Comparison of ENCODE assay signal across 12 mouse cellular contexts in the genomic region with DNA sequence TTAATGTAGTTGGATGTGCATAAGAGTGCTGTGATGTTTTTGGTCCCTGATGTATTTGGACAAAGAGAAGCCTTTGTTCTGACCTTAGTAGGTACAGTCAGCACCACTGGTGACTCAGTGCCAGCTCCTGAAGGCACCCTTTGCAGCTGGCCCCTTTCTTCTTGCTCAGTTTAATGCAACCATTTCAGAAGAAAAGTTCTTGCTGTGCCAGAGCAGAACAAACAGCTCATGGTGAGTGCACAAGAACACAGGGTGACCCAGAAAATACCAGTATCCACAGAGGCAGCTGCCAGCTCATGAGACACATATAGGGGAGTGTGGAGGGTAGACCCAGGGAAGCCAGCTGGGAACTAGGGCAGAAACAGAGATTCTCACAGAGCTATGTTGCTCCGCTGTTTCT. TPM values are rescaled to one million over a fixed set of nuclear protein-coding genes. Genes with fewer than 3 reads are reported as not detected.
DNase-seq lines count a peak whose midpoint lies in the region.
"Had no signal": no experiment of that assay in that cellular context is flagged by ENCODE, and none has a peak within 500 bp of the region (broad histone marks: within the 10 kb centered on the region; RNA-seq: fewer than 3 reads in every experiment).

No protein-coding gene starts in this region.

- intact Hi-C loops in left cerebral cortex, postnatal 10 days (cut with DNase I) = no loop called here

- DNase-seq in 3T3-L1 (ENCODE audit: low read depth, low spot score) = peak; percentile 5
- peak; percentile 2 for DNase-seq in cerebellum, adult 11 months
- DNase-seq in frontal cortex, adult 2 months (ENCODE audit: extremely low spot score in 1 of 2, low spot score in 1 of 2) = peak; percentile 50 to 52
- DNase-seq in left cerebral cortex, postnatal 10 days (ENCODE audit: extremely low spot score in 1 of 2, low spot score in 2 of 2) = peak; percentile 23 to 63
- no peak for DNase-seq in thymus, postnatal 36 days
- no peak for DNase-seq in urinary bladder, adult 18-20 months (ENCODE audit: low spot score in 2 of 2)
- no peak for DNase-seq in kidney, postnatal 36 days
- DNase-seq in lung, postnatal 4 days = no peak
- DNase-seq: lung, postnatal 14 days had no signal

RNA-seq across cellular contexts. Expression of gene Cyp2j13, which starts 48.9 kb away (rescaled TPM):
- polyA plus RNA-seq in frontal cortex, adult 2 months (2012; rRNA removed) = 0.02 and 0.08 TPM in 2 replicates
- total RNA-seq in left cerebral cortex, postnatal 10 days (2021) = under 1 TPM; 0.41 to 0.67 TPM
- polyA plus RNA-seq: erythroblast, embryonic 14.5 days; G1E; heart, embryonic 16.5 days had no signal

Comparison
In these comparisons a context has a peak if more than half of its experiments do, and no peak if none do; other contexts are left out.
1. DNase-seq: peak in 3T3-L1 (single experiment), cerebellum, adult 11 months (single experiment), frontal cortex, adult 2 months (2 of 2) and left cerebral cortex, postnatal 10 days (2 of 2); none in thymus, postnatal 36 days (0 of 2), urinary bladder, adult 18-20 months (0 of 2), kidney, postnatal 36 days (0 of 2) and lung, postnatal 4 days (0 of 2).